Mouse (Mus musculus) liver, postnatal 0 days (tissue): ENCODE measurements at regions not wholly inside any gene's neighbourhood (a gene's known extent, or its start where the extent isn't known, plus 50 kb on each side); places are given as distances from the start of the nearest gene placed in this dataset.
A peak's percentile ranks its signal among the peaks of the same experiment; 100 is the strongest.

Source experiments
- ATAC-seq: fragments of 200-750 bp; cut with Nextera tagmentation; 2 replicates; pipeline ENCODE4 v1.8.0; 2017; ENCODE audit warnings: mild to moderate bottlenecking, moderate library complexity
- DNase-seq: peaks from one replicate; pipeline ENCODE4 v3.0.0-alpha.2; 2016
- H3K27ac ChIP-seq: fragments of 300-500 bp; sonication (generic); 2 replicates; pipeline ENCODE4 v1.5.1; 2014; ENCODE audit warnings: antibody characterized with exemption, moderate library complexity, mild to moderate bottlenecking, low read depth
- H3K27me3 ChIP-seq: fragments of 300-500 bp; sonication (generic); 2 replicates; pipeline ENCODE4 v1.6.1; 2014; ENCODE audit warnings: low read length, control low read depth, mixed read lengths; ENCODE audit not compliant: insufficient read depth
- H3K36me3 ChIP-seq: fragments of 300-500 bp; sonication (generic); replicated peaks from 2 replicates; pipeline ENCODE4 v1.6.1; 2014; ENCODE audit warnings: mild to moderate bottlenecking, control low read depth, low read length, moderate library complexity, mixed read lengths; ENCODE audit not compliant: insufficient read depth
- H3K4me1 ChIP-seq: fragments of 300-500 bp; sonication (generic); 2 replicates; pipeline ENCODE4 v1.6.1; 2014; ENCODE audit warnings: antibody characterized with exemption, mild to moderate bottlenecking, control low read depth; ENCODE audit not compliant: insufficient read depth
- H3K4me2 ChIP-seq: fragments of 300-500 bp; sonication (generic); 2 replicates; pipeline ENCODE4 v1.6.1; 2014; ENCODE audit warnings: low read depth, mild to moderate bottlenecking, low read length, moderate library complexity, mixed read lengths
- H3K4me3 ChIP-seq: fragments of 300-500 bp; sonication (generic); 2 replicates; pipeline ENCODE4 v1.5.1; 2014; ENCODE audit warnings: low read depth, low read length
- H3K9ac ChIP-seq: fragments of 300-500 bp; sonication (generic); replicated peaks from 2 replicates; pipeline ENCODE4 v1.6.1; 2014; ENCODE audit warnings: mild to moderate bottlenecking, moderate library complexity
- H3K9me3 ChIP-seq: fragments of 300-500 bp; sonication (generic); 2 replicates; pipeline ENCODE4 v1.6.1; 2016; ENCODE audit warnings: mild to moderate bottlenecking, control low read depth, low read length, mixed read lengths
- CTCF ChIP-seq: sonication (generic); IDR thresholded peaks from 2 replicates; pipeline ENCODE4 v1.5.1; 2016; ENCODE audit warnings: antibody characterized with exemption, low read depth
- EP300 ChIP-seq: IDR thresholded peaks from 2 replicates; pipeline ENCODE4 v1.6.1; 2016; ENCODE audit warnings: antibody characterized with exemption, low read depth, mild to moderate bottlenecking
- WGBS: fragments of 180-500 bp; shearing (Covaris S2); extraction: QIAGEN DNeasy Blood & Tissue Kit; methylation state at CpG from one replicate; pipeline ENCODE4 v1.1.7; 2014; ENCODE audit not compliant: insufficient replicate concordance; 5-methylcytosine and 5-hydroxymethylcytosine counted together

DNA sequence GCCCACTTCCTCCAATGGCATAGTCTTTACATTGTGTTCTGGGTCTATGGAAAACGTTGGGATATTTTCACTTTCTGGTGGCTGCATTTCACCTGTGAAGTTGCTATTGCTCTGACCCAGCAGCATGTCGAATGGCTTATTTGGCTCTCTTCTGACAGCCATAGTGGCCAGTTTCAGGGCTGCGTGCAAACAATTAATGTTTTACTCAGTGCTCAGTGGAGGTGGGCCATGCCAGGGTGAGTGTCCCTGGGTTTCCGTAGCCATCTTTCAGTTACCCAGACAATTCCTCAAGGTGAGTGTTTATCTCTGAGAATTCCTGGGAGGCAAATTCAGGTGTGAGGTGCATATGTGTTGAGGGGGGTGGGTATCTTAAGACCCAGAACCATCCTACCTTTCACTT is 329.2 kb upstream of the Gm10131 start:
- DNase-seq: peak; percentile 33
- H3K9ac ChIP-seq: no peak overlapping the region
- 56% methylated on average over 4 of the region's 4 CpGs for WGBS
- 0 out of 2 replicates have a peak overlapping the region, but pooled peaks have one; percentile 18 for H3K4me2 ChIP-seq
- H3K4me1 ChIP-seq: peaks cover 6% of the 10 kb centered on the region; the same call in 1 of the 2 replicates
- ATAC-seq: peak; percentile 82
- H3K27me3 ChIP-seq: no peaks in the 10 kb centered on the region
- H3K27ac ChIP-seq: peak overlapping the region; percentile 57
- no peaks in the 10 kb centered on the region for H3K9me3 ChIP-seq
- H3K4me3 ChIP-seq: peak overlapping the region; percentile 24; the same call in 1 of the 2 replicates
- no peak for TF ChIP-seq EP300
- no peak for TF ChIP-seq CTCF
- H3K36me3 ChIP-seq: no peaks in the 10 kb centered on the region

DNA sequence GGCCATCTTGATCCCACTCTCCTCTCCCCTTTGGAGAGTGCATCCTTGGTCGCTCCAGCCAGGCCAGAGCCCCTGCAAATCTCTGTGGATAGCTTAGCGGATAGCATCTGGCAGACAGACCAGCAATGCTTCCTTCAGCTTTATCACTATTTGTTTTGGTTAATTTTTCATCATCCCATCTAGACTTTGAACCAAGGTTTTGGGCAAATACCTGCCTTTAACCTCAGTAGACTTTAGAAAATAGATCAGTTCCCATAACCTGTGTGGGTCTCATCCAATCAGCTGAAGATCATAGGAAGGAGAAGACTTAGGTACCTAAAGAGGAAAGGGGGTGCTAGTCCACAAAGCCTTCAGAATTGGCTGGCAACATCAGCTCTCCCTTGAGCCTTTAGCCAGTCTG is 327.2 kb upstream of the Gm10131 start:
- no peaks in the 10 kb centered on the region for H3K9me3 ChIP-seq
- no peak for TF ChIP-seq EP300
- TF ChIP-seq CTCF: no peak
- H3K4me2 ChIP-seq: no peak overlapping the region
- no peaks in the 10 kb centered on the region for H3K36me3 ChIP-seq
- DNase-seq (no peak), ATAC-seq (peak; percentile 29; the same call in 1 of the 2 replicates)
- H3K27me3 ChIP-seq: no peaks in the 10 kb centered on the region
- H3K4me3 ChIP-seq: no peak overlapping the region
- WGBS: 57% methylated on average over 2 of the region's 2 CpGs
- H3K4me1 ChIP-seq: peaks cover 6% of the 10 kb centered on the region; the same call in 1 of the 2 replicates
- H3K9ac ChIP-seq: no peak overlapping the region
- no peak overlapping the region for H3K27ac ChIP-seq

GRCm38 (mm10) chr8:34431985-34432384 is 320.4 kb upstream of the Gm10131 start:
- WGBS: 81% methylated on average over 7 of the region's 7 CpGs
- Histone ChIP-seq H3K27me3 (no peaks in the 10 kb centered on the region), H3K4me2 (no peak overlapping the region), H3K4me3 (no peak overlapping the region), H3K9ac (no peak overlapping the region), H3K9me3 (no peaks in the 10 kb centered on the region), H3K36me3 (no peaks in the 10 kb centered on the region), H3K27ac (no peak overlapping the region), H3K4me1 (no peaks in the 10 kb centered on the region)
- no peak for ATAC-seq
- DNase-seq: no peak
- no peak for TF ChIP-seq CTCF
- TF ChIP-seq EP300: no peak

GRCm38 (mm10) chr8:34429231-34429630 is 317.7 kb upstream of the Gm10131 start:
- Histone ChIP-seq H3K27me3 (no peaks in the 10 kb centered on the region), H3K9ac (no peak overlapping the region), H3K4me2 (no peak overlapping the region), H3K36me3 (no peaks in the 10 kb centered on the region), H3K9me3 (no peaks in the 10 kb centered on the region), H3K27ac (no peak overlapping the region), H3K4me1 (no peaks in the 10 kb centered on the region), H3K4me3 (no peak overlapping the region)
- WGBS: 74% methylated on average over 3 of the region's 3 CpGs
- no peak for ATAC-seq
- TF ChIP-seq CTCF (no peak), EP300 (no peak)
- DNase-seq: no peak

DNA sequence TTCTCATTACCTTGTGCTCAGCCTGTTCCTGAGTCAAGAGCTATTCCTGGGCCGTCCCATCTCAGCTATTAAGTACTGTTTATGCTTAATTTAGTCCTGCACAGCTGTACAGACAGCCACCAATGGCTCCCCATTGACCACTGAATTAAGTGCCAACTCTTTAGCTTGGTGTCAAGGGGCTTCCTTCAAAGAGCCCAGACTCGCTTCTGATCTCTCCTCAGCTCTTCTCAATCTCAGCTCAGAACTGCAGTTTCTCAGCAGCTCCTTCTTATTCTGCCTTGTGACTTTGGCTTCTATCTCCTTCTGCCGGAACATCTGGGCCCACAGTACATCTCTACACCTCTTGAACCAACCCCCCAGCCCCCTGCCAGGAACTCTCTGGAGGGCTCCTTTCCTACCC is 290.0 kb upstream of the Gm10131 start:
- no peak overlapping the region for H3K4me2 ChIP-seq
- TF ChIP-seq CTCF: no peak
- no peak for TF ChIP-seq EP300
- WGBS: 79% methylated on average over 3 of the region's 3 CpGs
- H3K4me1 ChIP-seq: no peaks in the 10 kb centered on the region
- DNase-seq (no peak), ATAC-seq (no peak)
- no peaks in the 10 kb centered on the region for H3K27me3 ChIP-seq
- H3K9me3 ChIP-seq: no peaks in the 10 kb centered on the region
- H3K9ac ChIP-seq: no peak overlapping the region
- H3K36me3 ChIP-seq: no peaks in the 10 kb centered on the region
- no peak overlapping the region for H3K27ac ChIP-seq
- no peak overlapping the region for H3K4me3 ChIP-seq

- DNase-seq: peak; percentile 20
- WGBS: 74% methylated on average over 14 of the region's 14 CpGs
- H3K9ac ChIP-seq: no peak overlapping the region
Measured at GRCm38 (mm10) chr8:34398914-34399813, 287.6 kb upstream of the Gm10131 start.

More at GRCm38 (mm10) chr8:34398914-34399813, 287.6 kb upstream of the Gm10131 start:
- Histone ChIP-seq H3K4me1 (no peaks in the 10 kb centered on the region), H3K4me3 (no peak overlapping the region), H3K4me2 (no peak overlapping the region), H3K36me3 (no peaks in the 10 kb centered on the region), H3K27me3 (no peaks in the 10 kb centered on the region), H3K27ac (no peak overlapping the region), H3K9me3 (no peaks in the 10 kb centered on the region)
- no peak for ATAC-seq
- TF ChIP-seq EP300 (no peak), CTCF (no peak)
